Mouse (Mus musculus) midbrain, embryonic 15.5 days (tissue): Measurements from ENCODE around the gene Map3k20. TPM values are rescaled to one million over a fixed set of nuclear protein-coding genes. Genes with fewer than 3 reads are reported as not detected.

ENCODE experiments used
- ATAC-seq: fragments of 200-750 bp; cut with Nextera tagmentation; replicated peaks from 2 replicates; pipeline ENCODE4 v1.8.0; 2017; ENCODE audit warnings: moderate TSS enrichment
- H3K27ac ChIP-seq: fragments of 300-500 bp; sonication (generic); 2 replicates; pipeline ENCODE4 v1.5.1; 2015; ENCODE audit warnings: mild to moderate bottlenecking, inconsistent platforms
- H3K27me3 ChIP-seq: fragments of 300-500 bp; sonication (generic); replicated peaks from 2 replicates; pipeline ENCODE4 v1.6.1; 2015; ENCODE audit warnings: inconsistent platforms
- H3K36me3 ChIP-seq: fragments of 300-500 bp; sonication (generic); replicated peaks from 2 replicates; pipeline ENCODE4 v1.6.1; 2015; ENCODE audit warnings: inconsistent platforms
- H3K4me1 ChIP-seq: fragments of 300-500 bp; sonication (generic); 2 replicates; pipeline ENCODE4 v1.6.1; 2015; ENCODE audit warnings: inconsistent platforms
- H3K4me2 ChIP-seq: fragments of 300-500 bp; sonication (generic); 2 replicates; pipeline ENCODE4 v1.6.1; 2015; ENCODE audit warnings: inconsistent platforms, mild to moderate bottlenecking, moderate library complexity
- H3K4me3 ChIP-seq: fragments of 300-500 bp; sonication (generic); 2 replicates; pipeline ENCODE4 v1.5.1; 2015; ENCODE audit warnings: mild to moderate bottlenecking, inconsistent platforms
- H3K9ac ChIP-seq: fragments of 300-500 bp; sonication (generic); 2 replicates; pipeline ENCODE4 v1.6.1; 2015; ENCODE audit warnings: mild to moderate bottlenecking, inconsistent platforms
- H3K9me3 ChIP-seq: fragments of 300-500 bp; sonication (generic); 2 replicates; pipeline ENCODE4 v1.6.1; 2016; ENCODE audit warnings: inconsistent platforms
- WGBS: fragments of 180-500 bp; shearing (Covaris S2); methylation state at CpG from one replicate; pipeline ENCODE4 v1.1.7; 2015; ENCODE audit warnings: mixed read lengths; 5-methylcytosine and 5-hydroxymethylcytosine counted together
- polyA plus RNA-seq: library from polyadenylated mRNA; unstranded; fragments of >200 nt; fragmentation: Nextera tagmentation; extraction: Ambion mirVana; gene quantifications from 2 replicates; pipeline ENCODE4 v1.2.1, GENCODE M21; 2015

Gene Map3k20
- polyA plus RNA-seq, 1 experiment from 2014 or later = 5.0 TPM

DNA sequence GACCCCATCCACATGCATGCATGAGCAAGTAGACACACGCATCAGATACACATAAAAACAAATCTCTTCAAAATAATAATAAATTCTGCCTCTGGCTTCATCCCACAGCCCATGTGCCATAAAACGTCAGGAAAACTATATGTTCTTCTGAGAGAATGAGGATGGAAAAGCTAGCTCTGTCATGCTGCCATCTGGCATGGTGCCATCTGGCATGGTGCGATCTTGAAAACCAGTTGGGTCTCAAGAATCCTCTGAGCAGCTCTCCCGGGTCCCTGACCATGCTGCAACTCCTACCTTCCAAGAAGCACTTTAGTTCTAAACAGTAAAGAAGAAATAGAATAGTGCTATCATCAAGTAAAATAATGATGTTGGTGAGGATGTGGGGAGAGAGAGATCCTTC lies 106.9 kb downstream of the Map3k20 start:
- no peaks in the 10 kb centered on the region for H3K36me3 ChIP-seq
- WGBS = 69% methylated on average over 4 of the region's 4 CpGs

DNA sequence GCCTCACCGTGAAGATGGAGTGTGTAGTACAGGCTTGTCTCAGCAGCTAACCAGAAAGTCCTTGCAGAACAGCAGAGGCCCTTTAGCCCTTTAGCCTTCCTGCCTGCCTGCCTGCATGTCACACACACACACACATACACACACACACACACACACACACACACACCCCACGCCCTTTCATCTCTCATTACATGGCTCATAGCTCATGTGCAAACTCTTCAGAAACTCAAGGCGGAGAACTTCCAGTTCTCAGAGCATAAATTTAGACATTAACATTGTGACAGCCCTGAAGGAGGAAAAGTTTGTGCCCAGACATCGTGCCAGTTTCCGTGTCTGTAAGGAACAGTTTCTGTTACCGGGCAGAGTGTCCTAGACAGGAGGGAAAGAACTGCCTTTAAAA lies 111.5 kb downstream of the Map3k20 start:
- H3K9ac ChIP-seq = no peak overlapping the region
- H3K27ac ChIP-seq = no peak overlapping the region
- no peaks in the 10 kb centered on the region for H3K9me3 ChIP-seq
- WGBS = 89% methylated on average over 6 of the region's 6 CpGs
- no peak overlapping the region for H3K4me3 ChIP-seq
- H3K4me1 ChIP-seq = no peaks in the 10 kb centered on the region
- H3K36me3 ChIP-seq = no peaks in the 10 kb centered on the region
- H3K27me3 ChIP-seq = no peaks in the 10 kb centered on the region
- no peak for ATAC-seq
- no peak overlapping the region for H3K4me2 ChIP-seq

More for the DNA sequence above, 106.9 kb downstream of the Map3k20 start:
- Histone ChIP-seq H3K4me2 (no peak overlapping the region), H3K4me1 (peaks cover 8% of the 10 kb centered on the region), H3K27me3 (no peaks in the 10 kb centered on the region), H3K9ac (no peak overlapping the region), H3K27ac (no peak overlapping the region), H3K4me3 (no peak overlapping the region), H3K9me3 (no peaks in the 10 kb centered on the region)
- no peak for ATAC-seq

DNA sequence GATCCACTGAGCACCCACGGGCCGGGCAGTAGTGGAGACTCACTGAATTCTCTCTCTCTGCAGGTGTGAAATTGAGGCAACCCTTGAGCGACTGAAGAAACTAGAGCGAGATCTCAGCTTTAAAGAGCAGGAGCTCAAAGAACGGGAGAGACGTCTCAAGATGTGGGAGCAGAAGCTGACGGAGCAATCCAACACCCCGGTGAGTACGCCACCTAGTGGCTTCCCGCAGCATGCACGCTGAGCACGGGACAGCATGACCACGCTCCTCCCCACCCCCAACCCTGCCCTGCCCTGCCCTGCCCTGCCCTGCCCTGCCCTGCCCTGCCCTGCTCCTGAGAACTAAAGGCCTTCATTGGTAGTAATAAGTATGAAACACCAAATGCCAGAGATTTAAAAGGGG lies 112.8 kb downstream of the Map3k20 start:
- no peak overlapping the region for H3K4me2 ChIP-seq
- no peak for ATAC-seq
- no peaks in the 10 kb centered on the region for H3K27me3 ChIP-seq
- no peaks in the 10 kb centered on the region for H3K4me1 ChIP-seq
- no peaks in the 10 kb centered on the region for H3K9me3 ChIP-seq
- no peak overlapping the region for H3K4me3 ChIP-seq
- 27% methylated on average over 13 of the region's 13 CpGs for WGBS
- no peak overlapping the region for H3K27ac ChIP-seq
- no peaks in the 10 kb centered on the region for H3K36me3 ChIP-seq
- no peak overlapping the region for H3K9ac ChIP-seq

DNA sequence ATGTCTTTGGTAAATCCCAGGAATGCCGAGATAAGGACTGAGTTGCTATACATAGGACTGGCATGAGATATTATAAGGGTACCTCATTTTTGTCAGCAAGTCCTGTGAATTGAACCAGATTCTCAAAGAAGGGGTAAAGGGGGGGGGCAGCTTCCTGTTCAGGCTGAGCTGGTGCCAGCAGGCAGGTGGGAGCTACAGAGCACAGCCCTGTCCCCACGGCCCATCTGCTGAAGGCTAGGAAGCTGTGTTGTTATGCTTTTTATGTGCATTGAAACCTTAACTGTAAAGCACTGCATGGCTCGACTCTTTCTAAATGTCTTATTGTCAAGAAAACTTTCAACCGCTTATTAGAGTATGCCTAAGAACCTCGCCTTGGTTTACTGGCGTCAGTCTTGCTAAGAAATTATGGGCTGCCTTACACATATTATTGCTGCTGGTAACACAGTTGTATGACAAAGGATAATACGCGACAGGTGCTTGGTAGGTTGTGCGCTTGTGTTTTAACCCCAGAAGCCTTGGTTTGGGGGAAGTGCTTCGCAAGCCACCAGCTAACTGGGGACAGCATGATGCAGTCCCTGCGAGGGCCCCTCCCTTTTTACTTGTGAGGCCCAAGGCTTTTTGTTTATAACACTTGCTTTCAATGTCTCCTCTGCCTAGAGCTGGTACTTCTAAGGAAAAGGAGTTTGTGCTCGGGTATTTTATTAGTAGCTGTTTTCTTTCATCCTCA lies 114.2 kb downstream of the Map3k20 start:
- Histone ChIP-seq H3K27me3 (no peaks in the 10 kb centered on the region), H3K4me3 (no peak overlapping the region), H3K4me2 (no peak overlapping the region), H3K27ac (no peak overlapping the region), H3K9ac (no peak overlapping the region), H3K9me3 (no peaks in the 10 kb centered on the region), H3K4me1 (no peaks in the 10 kb centered on the region), H3K36me3 (no peaks in the 10 kb centered on the region)
- 73% methylated on average over 12 of the region's 12 CpGs for WGBS
- ATAC-seq = no peak

DNA sequence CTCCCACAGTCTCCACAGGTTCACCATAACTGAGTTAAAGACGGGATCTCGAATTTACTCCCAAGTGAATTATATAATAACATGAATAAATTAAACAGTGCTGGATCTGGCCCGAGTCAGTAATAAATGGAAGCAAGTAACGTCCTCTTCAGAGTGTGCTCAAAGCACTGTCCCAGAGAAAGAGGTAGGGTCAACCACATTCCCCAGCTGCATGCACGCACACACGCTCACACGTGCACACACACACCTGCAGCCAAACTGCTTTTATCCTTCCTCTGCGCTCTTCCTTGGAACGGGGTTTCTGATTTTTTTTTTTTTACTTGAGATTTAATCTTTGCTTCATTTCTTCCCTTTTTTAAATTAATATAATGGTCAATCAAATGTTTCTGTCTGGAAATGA lies 115.9 kb downstream of the Map3k20 start:
- Histone ChIP-seq H3K4me2 (no peak overlapping the region), H3K9ac (no peak overlapping the region), H3K4me1 (no peaks in the 10 kb centered on the region), H3K4me3 (no peak overlapping the region), H3K27me3 (no peaks in the 10 kb centered on the region), H3K9me3 (no peaks in the 10 kb centered on the region), H3K36me3 (no peaks in the 10 kb centered on the region), H3K27ac (no peak overlapping the region)
- 86% methylated on average over 9 of the region's 9 CpGs for WGBS
- no peak for ATAC-seq

DNA sequence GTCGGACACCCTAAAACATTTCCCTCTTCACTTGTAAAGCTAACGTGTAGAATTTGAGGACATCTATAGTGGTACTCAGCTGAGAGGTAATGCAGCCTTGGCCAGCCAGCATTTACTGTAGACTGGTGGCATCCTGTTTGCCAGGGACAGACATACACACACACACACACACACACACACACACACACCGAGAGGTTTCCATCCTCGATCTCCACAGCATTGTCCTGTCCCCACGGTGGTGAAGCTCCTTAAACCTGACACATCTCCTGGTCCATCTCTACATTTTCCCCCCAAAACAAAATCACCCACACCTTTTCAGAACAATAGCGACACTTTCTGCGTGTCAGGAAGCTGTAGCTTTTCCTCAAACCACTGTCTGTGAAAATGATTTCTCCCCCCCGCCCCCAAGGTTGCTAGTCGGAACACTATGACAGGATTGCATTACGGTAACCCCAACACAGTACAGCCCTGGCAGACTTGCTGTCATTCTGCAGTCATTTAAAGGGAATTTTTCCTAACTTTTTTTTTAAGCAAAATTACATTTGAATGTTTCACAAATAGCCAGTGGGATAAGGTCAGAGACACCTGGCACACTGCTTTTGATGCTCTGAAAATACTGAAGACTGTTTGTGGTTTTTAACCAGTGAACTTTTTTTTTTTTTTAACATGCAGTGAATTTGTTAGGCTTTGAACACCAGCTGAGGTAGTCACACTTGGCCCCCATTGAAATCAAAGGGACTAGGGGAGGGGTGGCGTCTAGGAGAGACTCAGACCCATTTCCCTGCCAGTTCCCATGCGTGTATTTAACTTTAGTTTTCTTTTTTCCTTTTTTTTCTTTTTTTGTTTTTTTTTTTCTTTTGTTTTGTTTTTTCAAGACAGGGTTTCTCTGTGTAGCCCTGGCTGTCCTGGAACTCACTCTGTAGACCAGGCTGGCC lies 120.5 kb downstream of the Map3k20 start:
- Histone ChIP-seq H3K9ac (no peak overlapping the region), H3K4me1 (peaks cover 18% of the 10 kb centered on the region), H3K4me2 (no peak overlapping the region), H3K27ac (no peak overlapping the region), H3K27me3 (no peaks in the 10 kb centered on the region), H3K4me3 (no peak overlapping the region), H3K9me3 (no peaks in the 10 kb centered on the region), H3K36me3 (no peaks in the 10 kb centered on the region)
- 89% methylated on average over 12 of the region's 12 CpGs for WGBS
- no peak for ATAC-seq

DNA sequence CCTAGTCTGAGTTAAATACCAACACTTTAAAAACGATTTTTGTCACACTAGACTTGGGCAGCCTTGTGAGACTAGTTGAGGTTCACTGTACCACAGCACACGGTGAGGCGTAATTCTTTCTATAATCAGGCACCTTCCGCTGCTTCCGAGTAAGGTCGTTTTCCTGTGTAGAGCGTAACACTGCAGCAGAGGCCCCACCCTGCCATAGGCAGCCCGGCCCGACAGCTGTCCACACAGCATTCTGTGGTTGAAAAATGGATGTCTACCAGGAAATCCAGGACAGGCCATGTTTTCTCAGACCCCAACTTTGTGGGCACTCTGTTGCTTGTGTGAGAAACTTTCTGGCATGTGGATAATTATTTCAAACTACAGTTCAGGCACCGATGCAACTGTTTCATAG lies 121.3 kb downstream of the Map3k20 start:
- H3K27me3 ChIP-seq = no peaks in the 10 kb centered on the region
- H3K4me1 ChIP-seq = peaks cover 18% of the 10 kb centered on the region
- WGBS = 75% methylated on average over 10 of the region's 10 CpGs
- no peak overlapping the region for H3K9ac ChIP-seq
- no peaks in the 10 kb centered on the region for H3K9me3 ChIP-seq
- ATAC-seq = no peak
- H3K27ac ChIP-seq = no peak overlapping the region
- H3K36me3 ChIP-seq = no peaks in the 10 kb centered on the region
- no peak overlapping the region for H3K4me3 ChIP-seq
- no peak overlapping the region for H3K4me2 ChIP-seq

DNA sequence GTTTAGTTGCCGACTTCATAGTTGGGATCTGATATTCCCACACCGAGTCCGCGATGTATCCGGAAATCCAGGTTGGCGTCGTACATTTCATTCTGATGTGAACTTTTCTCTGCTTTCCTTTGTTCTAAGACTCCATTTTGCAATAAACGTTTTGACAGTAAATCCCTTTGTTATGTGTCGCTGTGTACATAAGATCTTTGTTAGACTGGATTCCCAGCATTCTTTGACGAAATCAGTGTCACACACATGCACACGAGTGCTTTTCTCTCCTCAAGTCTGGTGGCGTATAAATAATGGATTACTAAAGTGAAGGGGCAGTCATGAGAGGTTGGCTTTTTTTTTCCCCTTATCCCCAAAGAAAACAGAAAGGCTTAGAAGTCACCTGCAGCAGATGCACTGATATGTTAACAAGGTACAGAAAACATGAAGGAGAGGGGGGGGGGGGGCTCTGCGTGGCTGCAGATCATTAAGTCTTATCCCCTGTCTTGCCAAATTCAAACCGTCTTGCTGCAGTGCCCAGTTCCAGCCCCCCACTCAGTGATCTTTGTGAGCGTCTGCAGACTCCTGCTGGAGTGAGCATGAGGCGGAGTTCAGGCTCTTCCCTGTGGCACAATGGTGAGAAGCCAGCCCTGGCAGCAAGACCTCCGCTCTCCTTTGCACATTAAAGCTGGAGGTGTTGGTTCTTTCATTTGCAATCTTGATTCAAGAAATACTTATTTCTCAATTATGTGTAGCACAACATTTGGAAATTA lies 122.1 kb downstream of the Map3k20 start:
- H3K4me3 ChIP-seq = no peak overlapping the region
- H3K9me3 ChIP-seq = no peaks in the 10 kb centered on the region
- no peak overlapping the region for H3K9ac ChIP-seq
- ATAC-seq = no peak
- no peaks in the 10 kb centered on the region for H3K27me3 ChIP-seq
- H3K36me3 ChIP-seq = no peaks in the 10 kb centered on the region
- no peak overlapping the region for H3K4me2 ChIP-seq
- H3K4me1 ChIP-seq = peaks cover 18% of the 10 kb centered on the region
- no peak overlapping the region; the same call in 1 of the 2 replicates for H3K27ac ChIP-seq
- 36% methylated on average over 17 of the region's 17 CpGs for WGBS

DNA sequence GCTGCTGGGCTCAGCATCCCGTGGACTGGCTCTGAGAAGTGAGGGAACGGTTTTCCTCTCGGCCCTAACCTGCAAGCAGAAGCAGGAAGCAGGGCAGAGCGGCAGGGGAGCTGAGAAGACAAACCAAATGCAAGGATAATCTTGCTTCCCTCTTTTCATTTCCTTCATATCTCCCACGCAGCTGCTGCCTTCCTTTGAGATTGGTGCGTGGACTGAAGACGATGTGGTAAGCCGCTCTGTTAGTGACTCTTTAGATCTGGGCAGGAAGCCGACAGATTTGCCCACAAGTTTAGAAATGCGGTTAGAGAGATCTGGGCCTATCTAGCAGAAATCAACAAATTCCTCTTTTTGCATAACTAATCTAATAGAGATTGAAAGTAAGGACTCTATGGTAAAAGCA lies 124.5 kb downstream of the Map3k20 start:
- Histone ChIP-seq H3K4me3 (no peak overlapping the region), H3K27ac (no peak overlapping the region), H3K9ac (no peak overlapping the region), H3K9me3 (no peaks in the 10 kb centered on the region), H3K4me2 (no peak overlapping the region), H3K4me1 (peaks cover 18% of the 10 kb centered on the region), H3K36me3 (no peaks in the 10 kb centered on the region), H3K27me3 (no peaks in the 10 kb centered on the region)
- 66% methylated on average over 10 of the region's 10 CpGs for WGBS
- ATAC-seq = no peak

DNA sequence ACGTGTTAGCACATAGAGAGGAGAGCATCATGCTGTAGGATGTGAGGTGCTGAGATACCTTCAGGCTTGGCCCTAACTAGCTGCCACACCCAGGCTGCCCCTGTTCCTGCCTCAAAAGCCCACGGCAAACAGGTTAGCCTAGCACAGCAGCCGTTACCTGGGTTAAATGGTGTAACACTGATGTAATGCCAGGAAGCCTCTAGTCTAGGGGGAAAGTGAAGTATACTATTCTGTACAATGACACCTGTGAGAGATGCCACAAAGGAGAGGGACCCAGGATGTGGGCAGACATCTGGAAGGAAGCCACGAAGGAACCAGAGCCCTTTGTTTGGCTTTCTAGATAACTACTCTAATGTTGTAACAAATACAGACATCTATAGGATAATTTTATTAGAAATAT lies 126.8 kb downstream of the Map3k20 start:
- Histone ChIP-seq H3K27me3 (no peaks in the 10 kb centered on the region), H3K4me3 (no peak overlapping the region), H3K4me1 (peaks cover 13% of the 10 kb centered on the region), H3K4me2 (no peak overlapping the region), H3K27ac (no peak overlapping the region), H3K9ac (no peak overlapping the region), H3K36me3 (no peaks in the 10 kb centered on the region), H3K9me3 (no peaks in the 10 kb centered on the region)
- 89% methylated on average over 4 of the region's 4 CpGs for WGBS
- ATAC-seq = no peak

DNA sequence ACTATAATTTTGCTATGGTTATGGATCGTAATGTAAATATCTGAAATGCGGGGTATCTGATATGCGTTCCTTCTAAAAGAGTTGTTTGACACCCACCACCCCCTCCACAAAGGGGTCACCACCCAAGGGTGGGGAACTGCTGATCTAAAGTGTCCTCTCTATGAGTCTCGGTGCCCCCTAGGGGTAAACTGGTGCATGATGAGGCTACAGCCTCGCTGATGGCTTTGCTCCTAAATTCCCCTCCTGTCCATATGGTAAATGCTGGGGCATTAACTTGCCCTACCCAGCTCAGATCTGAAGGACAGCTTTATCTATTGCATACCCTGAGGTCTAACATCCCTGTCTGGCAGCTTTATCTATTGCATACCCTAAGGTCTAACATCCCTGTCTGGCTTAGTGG lies 130.0 kb downstream of the Map3k20 start:
- Histone ChIP-seq H3K9ac (no peak overlapping the region), H3K9me3 (no peaks in the 10 kb centered on the region)
- WGBS = 89% methylated on average over 5 of the region's 5 CpGs

More for the DNA sequence above, 130.0 kb downstream of the Map3k20 start:
- no peak for ATAC-seq
- no peak overlapping the region for H3K27ac ChIP-seq
- H3K27me3 ChIP-seq = no peaks in the 10 kb centered on the region
- H3K4me3 ChIP-seq = no peak overlapping the region
- no peak overlapping the region for H3K4me2 ChIP-seq
- H3K4me1 ChIP-seq = no peaks in the 10 kb centered on the region
- no peaks in the 10 kb centered on the region for H3K36me3 ChIP-seq
